Mouse (Mus musculus): ENCODE measurements around the gene Apba2.

- no peak for TF ChIP-seq USF1 (IDR thresholded peaks at IDR 0.05; ENCODE audit: low read depth)
- TF ChIP-seq MAX (IDR thresholded peaks at IDR 0.05; ENCODE audit: low read depth): no peak
Measured at GRCm38 (mm10) chr7:64451861-64452382, 49.6 kb upstream of the Apba2 start.

All from myocyte (in vitro differentiated cells).